Mouse (Mus musculus): ENCODE results near the gene Tomt.

Gene Tomt

DNA sequence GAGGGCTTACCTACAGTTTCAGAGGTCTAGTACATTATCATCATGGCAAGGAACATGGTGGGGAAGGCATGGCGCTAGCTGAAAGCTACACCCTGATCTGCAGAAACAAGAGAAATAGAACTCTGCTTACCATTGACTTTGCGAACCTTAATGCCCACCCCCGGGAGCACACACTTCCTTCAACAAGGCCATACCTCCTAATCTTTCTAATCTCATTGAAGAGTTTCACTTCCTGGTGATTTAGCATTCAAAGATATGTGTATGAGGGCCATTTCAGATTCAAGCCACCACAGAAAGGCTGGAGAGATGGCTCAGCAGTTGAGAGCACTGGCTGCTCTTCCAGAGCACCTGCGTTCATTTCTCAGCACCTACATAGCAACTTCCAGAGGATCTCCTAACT, 49.1 kb downstream of the Tomt start, which contains the start of gene Folr2:
TSS of gene Folr2 (minus strand) at position 101 of the 400 bp plus-strand sequence.
- no peak for DNase-seq (ENCODE audit: low spot score in 2 of 2)

DNA sequence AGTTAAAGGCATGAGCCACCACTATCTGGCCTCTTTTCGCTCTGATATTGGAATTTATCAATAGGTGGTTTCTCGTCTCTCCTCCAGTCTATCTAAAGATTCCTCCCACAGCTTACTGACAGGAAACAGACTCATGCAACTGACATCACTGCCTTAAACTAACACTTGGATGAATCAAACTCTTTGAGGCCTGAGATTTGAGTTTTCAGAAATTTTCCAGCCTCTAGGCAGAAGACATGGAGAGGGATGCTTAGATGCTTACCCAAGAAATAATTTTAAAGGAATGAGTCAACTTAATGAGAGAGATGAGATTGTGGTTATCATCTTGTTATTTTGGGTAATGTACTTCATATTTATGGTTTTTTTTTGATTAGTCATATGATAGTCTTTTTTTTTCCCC, 52.3 kb downstream of the Tomt start:
- DNase-seq (ENCODE audit: low spot score in 2 of 2), result no peak

DNA sequence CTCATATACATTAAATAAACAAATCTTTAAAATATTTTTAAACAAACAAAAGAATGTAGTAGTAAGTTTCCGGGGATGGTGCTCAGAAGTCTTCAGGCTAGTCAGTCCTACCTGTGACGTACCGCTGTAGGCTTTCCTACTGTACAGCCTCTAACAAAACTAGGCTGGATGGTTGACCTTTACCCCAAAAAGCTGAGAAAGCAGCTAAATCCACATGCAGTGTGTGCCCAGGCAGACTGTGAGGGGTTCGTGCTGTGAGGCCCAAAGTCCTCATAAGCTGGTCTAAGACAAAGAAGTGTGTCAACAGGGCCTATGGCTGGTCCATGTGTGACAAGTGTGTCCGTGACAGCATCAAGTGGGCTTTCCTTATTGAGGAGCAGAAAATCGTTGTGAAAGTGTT, 53.3 kb downstream of the Tomt start:
- no peak for DNase-seq (ENCODE audit: low spot score in 2 of 2)

DNA sequence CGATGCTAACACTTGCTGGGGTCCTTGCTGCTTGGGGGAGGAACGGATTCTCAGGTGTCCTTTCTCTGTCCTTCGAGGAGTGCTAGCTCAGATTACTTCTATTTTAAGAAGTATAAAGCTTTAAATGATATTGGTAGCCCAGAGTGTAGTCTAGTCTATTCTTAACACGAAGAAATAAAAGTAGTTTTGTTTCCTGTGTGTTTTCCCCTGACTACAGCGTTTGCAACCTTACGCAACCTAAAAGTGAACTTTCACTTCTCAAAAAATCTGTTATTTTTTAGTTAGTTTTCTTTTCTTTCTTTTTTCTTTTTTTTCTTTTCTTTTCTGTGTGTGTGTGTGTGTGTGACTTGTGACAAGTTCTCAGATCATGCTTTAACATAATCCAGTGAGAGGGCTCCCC, 54.5 kb downstream of the Tomt start:
- DNase-seq (ENCODE audit: low spot score in 2 of 2), result no peak
